Mouse (Mus musculus) MN1 (cell line): Measurements from ENCODE around the gene Cog2.

Source experiments
- DNase-seq: peaks from one replicate; pipeline ENCODE4 v3.0.0-alpha.2; 2016; ENCODE audit warnings: low spot score

The Cog2 gene

GRCm38 (mm10) chr8:124520249-124521080 lies at the start of gene Cog2:
Gene Cog2, plus strand, starts transcription at chr8:124520767.
- DNase-seq, result peak; percentile 99

DNA sequence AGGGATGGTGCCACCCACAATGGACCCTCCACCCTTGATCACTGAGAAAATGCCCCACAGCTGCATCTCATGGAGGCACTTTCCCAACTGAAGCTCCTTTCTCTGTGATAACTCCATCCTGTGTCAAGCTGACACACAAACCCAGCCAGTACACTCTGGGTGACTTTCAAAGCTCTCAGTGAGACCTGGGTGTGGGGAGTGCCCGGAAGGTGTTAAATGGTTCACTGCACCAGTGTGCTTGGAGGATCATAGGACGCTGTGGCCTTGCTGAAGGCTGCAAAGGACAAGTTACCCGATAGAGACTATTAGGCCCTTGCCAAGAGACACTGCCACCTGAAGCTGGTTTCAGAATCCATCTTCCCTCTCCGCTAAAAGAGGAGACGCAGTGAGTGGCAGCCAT lies 44.9 kb upstream of the Cog2 start:
- DNase-seq, result no peak

GRCm38 (mm10) chr8:124476701-124477100 lies 43.9 kb upstream of the Cog2 start:
- no peak for DNase-seq

- no peak for DNase-seq
Observed at GRCm38 (mm10) chr8:124479251-124479650, 41.3 kb upstream of the Cog2 start.

DNA sequence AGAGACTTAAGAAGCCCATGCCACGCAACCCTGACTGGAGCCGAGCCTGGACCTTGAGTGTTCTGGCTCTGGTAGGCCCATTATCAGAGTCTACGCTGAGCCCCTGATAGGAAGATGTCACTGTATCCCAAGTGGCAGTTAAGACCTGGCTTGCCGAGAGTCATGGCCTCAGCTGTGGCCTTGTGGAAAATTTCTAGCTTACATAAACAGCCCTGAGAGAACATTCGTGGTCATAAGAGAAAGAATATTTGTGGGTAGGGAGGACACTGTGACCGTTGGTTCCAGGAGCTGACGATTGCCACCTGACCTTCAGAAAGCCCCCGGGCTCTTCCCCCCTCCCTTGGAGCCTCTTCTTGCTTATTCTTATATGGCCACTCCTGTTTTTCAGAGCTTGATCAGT lies 40.2 kb upstream of the Cog2 start:
- no peak for DNase-seq

GRCm38 (mm10) chr8:124482790-124483189 lies 37.8 kb upstream of the Cog2 start:
- DNase-seq, result no peak

DNA sequence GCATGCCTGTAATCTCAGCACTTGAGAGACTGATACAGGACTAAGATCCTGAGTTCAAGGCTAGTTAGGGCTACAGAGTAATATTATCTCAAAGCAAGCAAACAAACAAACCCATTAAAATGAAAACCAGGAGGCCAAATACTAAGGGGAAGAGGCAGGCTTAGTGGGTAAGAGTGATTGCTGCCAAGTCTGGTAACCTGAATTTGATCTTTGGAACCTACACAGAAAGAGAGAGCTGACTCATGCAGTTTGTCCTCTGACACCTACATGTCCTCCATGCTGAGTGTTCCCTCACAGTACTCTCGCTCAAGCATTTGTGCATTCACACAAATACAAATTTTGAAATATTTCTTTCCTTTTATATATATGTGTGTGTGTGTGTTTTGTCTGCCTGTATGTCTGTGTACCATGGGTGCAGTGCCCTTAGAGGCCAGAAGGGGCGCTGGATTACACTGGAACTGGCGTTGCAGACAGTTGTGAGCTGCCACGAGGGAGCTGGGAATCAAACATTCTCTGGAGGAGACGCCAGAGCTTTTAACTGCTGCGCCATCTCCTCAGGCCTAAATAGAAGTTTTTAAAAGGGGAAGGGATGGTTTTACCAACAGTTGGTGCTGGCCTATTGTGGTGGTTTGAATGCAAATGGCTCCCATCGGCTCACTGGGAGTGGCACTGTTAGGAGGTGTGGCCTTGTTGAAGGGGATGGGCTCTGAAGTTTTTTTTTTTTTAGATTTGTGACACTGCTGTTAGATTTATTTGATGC lies 37.0 kb upstream of the Cog2 start:
- no peak for DNase-seq

GRCm38 (mm10) chr8:124489311-124489710 lies 31.3 kb upstream of the Cog2 start:
- DNase-seq, result no peak

- no peak for DNase-seq
Observed at GRCm38 (mm10) chr8:124489786-124490185, 30.8 kb upstream of the Cog2 start.

- DNase-seq, result no peak
Observed at GRCm38 (mm10) chr8:124494397-124494796, 26.2 kb upstream of the Cog2 start.

DNA sequence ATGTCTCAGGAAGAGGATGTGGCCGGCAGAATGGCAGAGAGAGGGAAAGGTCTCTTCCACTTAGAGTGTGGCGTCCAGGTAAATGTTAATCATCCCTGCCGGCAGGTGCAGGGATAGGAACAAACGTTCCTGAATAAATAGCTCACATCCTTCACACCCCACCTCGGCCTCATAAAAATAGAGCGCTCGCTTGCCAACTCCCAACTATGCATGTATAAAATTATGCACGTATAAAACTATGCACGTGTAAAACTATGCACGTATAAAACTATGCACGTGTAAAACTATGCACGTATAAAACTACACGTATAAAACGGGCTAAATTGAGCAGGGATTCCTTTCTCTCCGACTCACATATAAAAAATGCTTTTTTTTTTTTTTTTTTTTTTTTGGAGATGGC lies 25.6 kb upstream of the Cog2 start:
- no peak for DNase-seq

DNA sequence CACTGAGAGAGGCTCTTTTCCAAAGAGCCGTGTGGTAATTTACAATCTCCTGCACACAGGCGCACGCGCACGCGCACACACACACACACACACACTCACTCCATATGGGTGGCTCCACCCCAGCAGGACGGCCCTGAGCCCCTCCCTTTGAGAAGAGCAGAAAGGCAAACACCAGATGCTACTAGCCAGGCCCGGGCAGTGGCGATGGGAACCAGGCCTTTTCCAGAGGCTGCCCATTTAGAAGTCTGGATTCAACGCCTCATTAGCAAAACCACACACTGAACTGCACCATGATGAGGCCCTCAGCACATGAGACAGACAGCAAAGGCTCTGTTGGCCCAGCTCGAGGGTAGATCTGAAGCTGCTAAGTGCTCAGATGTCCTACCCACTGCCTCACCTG lies 24.9 kb upstream of the Cog2 start:
- peak; percentile 76 for DNase-seq

DNA sequence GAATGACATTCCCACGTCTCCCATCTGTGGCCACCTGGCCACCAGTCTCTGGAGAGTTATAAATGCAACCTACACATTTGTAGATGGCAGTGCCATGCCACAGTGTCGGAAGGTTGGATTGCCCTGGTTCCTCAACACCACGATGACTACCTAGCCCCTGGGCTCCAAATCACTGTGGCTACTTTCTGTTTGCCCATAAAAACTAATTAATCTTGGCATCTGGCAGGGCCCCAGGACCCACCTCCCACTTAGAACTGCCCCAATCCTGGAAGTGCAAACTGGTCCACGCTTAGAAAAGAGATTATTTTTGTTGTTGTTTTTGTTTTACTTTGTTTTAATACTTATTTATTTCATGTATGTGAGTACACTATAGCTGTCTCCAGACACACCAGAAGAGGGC lies 24.3 kb upstream of the Cog2 start:
- peak; percentile 26 for DNase-seq

- no peak for DNase-seq
Observed at GRCm38 (mm10) chr8:124496871-124497270, 23.7 kb upstream of the Cog2 start.

DNA sequence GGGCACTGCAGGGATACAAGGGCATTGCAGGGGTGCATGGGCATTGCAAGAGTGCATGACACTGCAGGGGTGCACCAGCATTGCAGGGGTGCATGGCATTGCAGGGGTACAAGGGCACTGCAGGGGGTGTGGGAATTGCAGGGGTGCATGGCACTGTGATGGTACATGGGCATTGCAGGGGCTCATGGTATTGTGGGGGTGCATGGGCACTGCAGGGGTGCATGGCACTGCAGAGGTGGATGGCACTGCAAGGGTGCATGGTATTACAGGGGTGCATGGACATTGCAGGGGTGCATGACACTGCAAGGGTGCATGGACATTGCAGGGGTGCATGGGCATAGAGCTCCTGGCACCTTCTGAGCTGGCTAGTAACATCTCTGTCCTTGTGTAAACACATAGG lies 22.2 kb upstream of the Cog2 start:
- DNase-seq, result no peak

DNA sequence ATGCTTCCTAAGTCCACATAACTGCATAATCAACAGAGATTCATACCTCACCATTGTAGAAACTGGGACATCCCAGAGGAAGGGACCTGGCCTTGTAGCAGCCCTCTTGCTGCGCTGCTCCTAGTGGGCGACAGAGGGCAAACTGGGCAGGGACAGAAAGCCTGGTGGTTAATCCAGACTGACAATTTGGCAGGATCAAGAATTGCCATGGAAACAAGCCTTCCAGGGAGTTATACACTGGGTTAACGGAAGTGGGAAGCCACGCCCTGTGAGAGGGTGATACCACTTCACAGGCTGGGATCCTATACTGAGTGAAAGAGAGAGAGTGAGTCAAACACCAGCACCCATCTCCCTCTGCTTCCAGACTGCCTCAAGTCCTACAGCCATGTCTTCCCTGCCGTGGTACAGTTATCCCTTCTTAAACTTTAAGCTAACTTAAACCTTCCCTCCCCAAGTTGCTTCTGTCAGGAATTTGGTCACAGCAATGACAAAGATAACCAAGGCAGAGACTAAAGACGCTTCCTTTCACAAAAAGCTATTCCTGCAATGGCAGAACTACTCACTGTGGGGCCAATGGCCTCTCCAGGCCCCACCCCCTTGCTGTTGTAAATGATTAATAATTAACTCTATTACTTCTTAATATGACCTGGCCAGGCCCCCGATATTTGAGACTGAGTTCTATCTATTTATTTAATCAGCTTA lies 21.2 kb upstream of the Cog2 start:
- no peak for DNase-seq

- no peak for DNase-seq
Observed at GRCm38 (mm10) chr8:124499938-124500239, 20.7 kb upstream of the Cog2 start.

DNA sequence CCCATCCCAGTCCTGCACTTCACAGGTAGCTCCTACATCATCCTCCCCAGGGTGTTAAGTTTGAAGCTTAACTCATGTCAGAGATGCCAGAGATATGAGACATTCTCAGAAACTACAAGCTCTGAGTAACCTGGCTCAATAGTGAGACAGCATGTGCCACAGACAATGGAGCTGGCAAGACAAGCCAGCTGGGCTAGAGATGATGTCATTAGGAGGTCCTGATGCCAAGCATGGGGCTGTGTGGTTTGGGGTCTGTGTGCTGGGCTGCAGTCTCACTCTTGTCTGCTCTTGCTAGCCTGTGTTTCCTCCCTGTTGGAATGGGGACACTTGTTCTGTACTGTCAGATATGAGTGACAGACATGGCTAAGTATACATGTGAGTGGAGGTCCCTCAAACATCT lies 14.9 kb upstream of the Cog2 start:
- no peak for DNase-seq

DNA sequence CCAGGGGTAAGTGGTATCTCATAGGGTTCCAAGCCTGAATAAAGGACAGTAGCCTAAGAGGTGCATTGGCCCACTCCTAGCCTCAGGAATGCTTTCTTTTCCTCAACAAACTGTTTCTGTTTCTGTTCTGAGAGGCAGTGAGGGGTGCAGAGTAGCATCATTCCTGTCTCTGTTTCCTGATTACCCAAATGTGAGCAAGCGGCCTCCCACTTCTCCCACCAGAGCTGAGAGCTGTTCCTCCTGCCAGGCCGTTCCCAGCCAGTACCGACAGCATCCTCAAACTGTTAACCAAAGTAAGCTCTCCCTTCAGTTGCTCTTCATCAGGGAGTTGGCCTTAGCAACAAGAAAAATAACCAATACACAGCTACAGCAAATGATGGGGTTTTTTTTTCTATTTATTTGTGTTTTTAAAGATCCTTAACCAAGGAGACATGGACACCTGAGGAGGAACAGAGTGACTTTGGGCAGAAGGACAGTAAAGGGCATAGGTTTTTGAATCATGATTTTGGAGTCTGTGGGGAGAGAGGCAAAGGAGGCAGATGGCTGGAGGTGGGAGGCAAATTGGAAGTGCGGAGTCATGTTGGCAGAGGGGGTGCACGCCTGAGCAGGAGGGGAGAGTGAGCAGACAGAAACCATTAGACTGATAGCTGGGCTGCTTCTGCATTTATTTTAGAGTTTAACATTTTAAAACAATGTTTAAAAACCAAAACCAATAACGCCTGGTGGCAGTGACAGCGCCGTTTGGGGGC lies 12.8 kb upstream of the Cog2 start:
- DNase-seq, result no peak

DNA sequence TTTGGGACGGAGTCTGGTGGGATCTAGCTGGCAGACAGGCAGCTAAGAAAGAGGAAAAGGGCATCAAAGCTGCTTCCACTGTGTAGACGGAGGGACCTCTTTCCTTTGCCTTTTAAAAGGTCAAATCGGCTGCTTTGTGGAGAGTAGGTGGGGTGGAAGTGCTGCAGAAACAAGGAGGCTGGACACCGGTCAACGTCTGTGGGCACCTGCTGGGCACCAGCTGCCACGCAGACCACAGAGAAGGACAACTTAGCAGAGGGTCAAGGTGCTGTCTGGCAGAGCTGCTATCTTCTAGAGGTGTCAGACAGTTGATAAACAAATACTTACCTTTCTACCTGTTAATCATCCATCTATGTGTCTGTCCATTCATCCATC lies 12.3 kb upstream of the Cog2 start:
- DNase-seq, result no peak

- DNase-seq, result no peak
Observed at GRCm38 (mm10) chr8:124509156-124509555, 11.4 kb upstream of the Cog2 start.

- DNase-seq, result no peak
Observed at GRCm38 (mm10) chr8:124516039-124516438, 4.5 kb upstream of the Cog2 start.
